Mouse (Mus musculus): ENCODE data around the gene Ano6.

GRCm38 (mm10) chr15:95980641-95981040, 190.0 kb downstream of the Ano6 start:
- TF ChIP-seq CTCF (IDR thresholded peaks at IDR 0.05; ENCODE audit: borderline replicate concordance, control insufficient read depth, extremely low read depth, insufficient read depth, low read length, poor library complexity) = no peak
- TF ChIP-seq POLR2A (IDR thresholded peaks at IDR 0.05; ENCODE audit: control insufficient read depth, extremely low read depth, insufficient read depth, low read length, poor library complexity) = no peak

Data from thymus, adult 2 months (tissue).